Mouse (Mus musculus) small intestine, adult 2 months (tissue): ENCODE data around the gene Coro1b. TPM values are rescaled to one million over a fixed set of nuclear protein-coding genes. Genes with fewer than 3 reads are reported as not detected.
A peak's percentile ranks its signal among the peaks of the same experiment; 100 is the strongest.

Experiments used
- H3K27ac ChIP-seq: fragments of 200-500 bp; 2 replicates; pipeline ENCODE4 v1.5.1; 2012; ENCODE audit warnings: low read depth, low read length, control low read depth, inconsistent platforms; ENCODE audit not compliant: insufficient read depth
- H3K27me3 ChIP-seq: fragments of 200-500 bp; 2 replicates; pipeline ENCODE4 v1.6.1; 2012; ENCODE audit warnings: mild to moderate bottlenecking, moderate library complexity, low read length, inconsistent platforms; ENCODE audit not compliant: control insufficient read depth, insufficient read depth
- H3K36me3 ChIP-seq: fragments of 200-500 bp; 2 replicates; pipeline ENCODE4 v1.6.1; 2012; ENCODE audit warnings: mild to moderate bottlenecking, low read length, control low read depth, inconsistent platforms; ENCODE audit not compliant: control insufficient read depth, insufficient read depth
- H3K4me1 ChIP-seq: fragments of 200-500 bp; 2 replicates; pipeline ENCODE4 v1.6.1; 2012; ENCODE audit warnings: low read length, inconsistent platforms, mixed read lengths; ENCODE audit not compliant: control insufficient read depth, insufficient read depth, insufficient read length
- H3K4me3 ChIP-seq: fragments of 200-500 bp; 2 replicates; pipeline ENCODE4 v1.5.1; 2012; ENCODE audit warnings: low read depth, mild to moderate bottlenecking, control low read depth, inconsistent platforms, low read length, moderate library complexity
- CTCF ChIP-seq: fragments of 200-500 bp; IDR thresholded peaks from 2 replicates; pipeline ENCODE4 v1.5.1; 2012; ENCODE audit warnings: low read depth, mild to moderate bottlenecking, control low read depth, inconsistent platforms, low read length, moderate library complexity, mixed read lengths; ENCODE audit not compliant: insufficient replicate concordance, insufficient read length; ENCODE audit errors: extremely low read depth
- POLR2A ChIP-seq: fragments of 200-500 bp; IDR thresholded peaks from 2 replicates; pipeline ENCODE4 v1.6.1; 2012; ENCODE audit warnings: low read depth, mild to moderate bottlenecking, control low read depth, inconsistent platforms, low read length, moderate library complexity
- WGBS: fragments of 180-500 bp; shearing (Covaris S2); methylation state at CpG from one replicate; pipeline ENCODE4 v1.1.7; 2018; 5-methylcytosine and 5-hydroxymethylcytosine counted together
- polyA plus RNA-seq: library from polyadenylated mRNA; depleted of rRNA; stranded (reverse); fragments of >200 nt; gene quantifications from 2 replicates; pipeline ENCODE4 v1.2.3, GENCODE M21; 2012; rRNA removed

Coro1b gene
- polyA plus RNA-seq, 1 experiment = 493 TPM

DNA sequence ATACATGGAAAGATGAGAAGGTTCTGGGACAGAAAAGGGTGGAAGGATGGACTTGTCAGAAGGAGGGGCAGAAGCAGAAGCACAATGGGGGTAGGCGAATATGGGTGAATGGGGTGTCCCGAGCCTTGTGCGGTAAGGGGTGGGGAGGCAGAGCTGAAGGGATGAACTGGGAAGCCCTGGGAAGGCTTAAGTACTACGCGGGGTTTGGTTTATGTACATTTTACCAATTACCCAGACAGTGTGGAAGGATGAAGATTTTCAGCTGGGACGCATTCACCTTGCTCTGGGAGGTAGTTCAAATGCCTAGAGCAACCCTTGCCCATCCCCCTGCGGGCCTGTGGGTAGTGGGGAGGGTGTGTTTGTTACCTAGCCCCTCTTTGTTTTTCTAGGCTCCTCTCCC lies 53.7 kb downstream of the Coro1b start:
- H3K27ac ChIP-seq = peak overlapping the region; percentile 21; the same call in 1 of the 2 replicates

DNA sequence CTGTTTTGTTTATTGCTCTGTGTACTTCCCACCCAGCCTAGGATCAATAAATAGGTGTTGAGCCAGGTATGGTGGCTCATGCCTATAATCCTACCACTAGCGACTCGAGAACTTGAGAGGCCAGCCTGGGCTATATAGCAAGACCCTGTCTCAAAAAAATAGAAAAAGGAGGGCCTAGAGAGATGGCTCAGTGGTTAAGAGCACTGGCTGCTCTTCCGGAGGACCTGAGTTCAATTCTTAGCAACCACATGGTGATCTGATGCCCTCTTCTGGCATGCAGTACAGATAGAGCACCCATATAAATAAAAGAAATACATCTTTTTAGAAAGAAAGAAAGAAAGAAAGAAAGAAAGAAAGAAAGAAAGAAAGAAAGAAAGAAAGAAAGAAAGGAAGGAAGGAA lies 54.7 kb downstream of the Coro1b start:
- Histone ChIP-seq H3K4me3 (no peak overlapping the region), H3K36me3 (peaks cover 4% of the 10 kb centered on the region), H3K27me3 (no peaks in the 10 kb centered on the region), H3K4me1 (peaks cover 12% of the 10 kb centered on the region), H3K27ac (peak overlapping the region; percentile 38; the same call in 1 of the 2 replicates)
- no peak for TF ChIP-seq POLR2A
- TF ChIP-seq CTCF = no peak
- 29% methylated on average over 3 of the region's 3 CpGs for WGBS

More for the DNA sequence above, 53.7 kb downstream of the Coro1b start:
- Histone ChIP-seq H3K4me3 (peak overlapping the region; percentile 86), H3K27me3 (no peaks in the 10 kb centered on the region), H3K4me1 (peaks cover 15% of the 10 kb centered on the region), H3K36me3 (peaks cover 4% of the 10 kb centered on the region)
- 27% methylated on average over 7 of the region's 7 CpGs for WGBS
- TF ChIP-seq POLR2A = no peak
- no peak for TF ChIP-seq CTCF

Other genes starting within 250 kb of the Coro1b start
- 107 and 148 TPM in 2 replicates for gene Tcirg1, start 241.5 kb upstream of the Coro1b start, polyA plus RNA-seq
- 303 and 423 TPM in 2 replicates for gene Ndufs8, start 235.8 kb upstream of the Coro1b start, polyA plus RNA-seq
- 32.8 and 43.0 TPM in 2 replicates for gene Aldh3b1, start 218.8 kb upstream of the Coro1b start, polyA plus RNA-seq
- 108 and 140 TPM in 2 replicates for gene Unc93b1, start 213.4 kb upstream of the Coro1b start, polyA plus RNA-seq
- gene Aldh3b3, start 190.0 kb upstream of the Coro1b start, polyA plus RNA-seq = not detected in 2 replicates
- 0.55 and 1.5 TPM in 2 replicates for gene Aldh3b2, start 176.3 kb upstream of the Coro1b start, polyA plus RNA-seq
- gene Acy3, start 162.0 kb upstream of the Coro1b start, polyA plus RNA-seq = 99.4 and 147 TPM in 2 replicates
- 0.10 TPM in 1 of 2 replicates, not detected in the other for gene Tbx10, start 155.9 kb upstream of the Coro1b start, polyA plus RNA-seq
- gene Nudt8, start 148.0 kb upstream of the Coro1b start, polyA plus RNA-seq = 30.6 and 33.7 TPM in 2 replicates
- 0.77 and 0.90 TPM in 2 replicates for gene Gm49405, start 148.0 kb upstream of the Coro1b start, polyA plus RNA-seq
- 5.1 and 8.2 TPM in 2 replicates for gene Doc2g, start 145.3 kb upstream of the Coro1b start, polyA plus RNA-seq
- 92.8 and 170 TPM in 2 replicates for gene Ndufv1, start 135.8 kb upstream of the Coro1b start, polyA plus RNA-seq
- 798 and 1,214 TPM in 2 replicates for gene Gstp1, start 110.6 kb upstream of the Coro1b start, polyA plus RNA-seq
- 231 and 289 TPM in 2 replicates for gene Gstp2, start 102.6 kb upstream of the Coro1b start, polyA plus RNA-seq
- gene Gstp3, start 89.0 kb upstream of the Coro1b start, polyA plus RNA-seq = 11.8 and 15.0 TPM in 2 replicates
- gene Cabp2, start 67.0 kb upstream of the Coro1b start, polyA plus RNA-seq = 24.8 TPM in 1 of 2 replicates, not detected in the other
- 186 and 366 TPM in 2 replicates for gene Cdk2ap2, start 51.4 kb upstream of the Coro1b start, polyA plus RNA-seq
- gene Pitpnm1, start 48.6 kb upstream of the Coro1b start, polyA plus RNA-seq = 108 and 197 TPM in 2 replicates
- 41.3 and 59.8 TPM in 2 replicates for gene Aip, start 22.8 kb upstream of the Coro1b start, polyA plus RNA-seq
- gene Gpr152, start 8.8 kb upstream of the Coro1b start, polyA plus RNA-seq = 0.06 TPM in 1 of 2 replicates, not detected in the other
- 0.25 and 0.42 TPM in 2 replicates for gene Cabp4, start 4.6 kb upstream of the Coro1b start, polyA plus RNA-seq
- gene Ptprcap, start 5.0 kb downstream of the Coro1b start, polyA plus RNA-seq = 95.3 and 169 TPM in 2 replicates
- gene Rps6kb2, start 14.7 kb downstream of the Coro1b start, polyA plus RNA-seq = 37.9 and 42.5 TPM in 2 replicates
- gene Carns1, start 26.9 kb downstream of the Coro1b start, polyA plus RNA-seq = 3.7 and 4.4 TPM in 2 replicates
- 15.3 and 21.9 TPM in 2 replicates for gene Tbc1d10c, start 42.7 kb downstream of the Coro1b start, polyA plus RNA-seq
- 142 and 258 TPM in 2 replicates for gene Ppp1ca, start 43.4 kb downstream of the Coro1b start, polyA plus RNA-seq
- 8.2 and 12.2 TPM in 2 replicates for gene Rad9a, start 53.0 kb downstream of the Coro1b start, polyA plus RNA-seq
- 10.1 and 12.4 TPM in 2 replicates for gene Clcf1, start 65.6 kb downstream of the Coro1b start, polyA plus RNA-seq
- gene AC109138.7, start 65.7 kb downstream of the Coro1b start, polyA plus RNA-seq = not detected in 2 replicates
- gene Pold4, start 83.3 kb downstream of the Coro1b start, polyA plus RNA-seq = 46.4 and 118 TPM in 2 replicates
- 72.2 and 105 TPM in 2 replicates for gene Ssh3, start 120.6 kb downstream of the Coro1b start, polyA plus RNA-seq
- 1.1 and 1.8 TPM in 2 replicates for gene Ankrd13d, start 134.5 kb downstream of the Coro1b start, polyA plus RNA-seq
- gene Grk2, start 157.6 kb downstream of the Coro1b start, polyA plus RNA-seq = 64.0 and 128 TPM in 2 replicates
- 37.8 and 100 TPM in 2 replicates for gene Kdm2a, start 249.7 kb downstream of the Coro1b start, polyA plus RNA-seq